Mouse (Mus musculus) limb, embryonic 15.5 days (tissue): ENCODE data around the gene Irs3. TPM values are rescaled to one million over a fixed set of nuclear protein-coding genes. Genes with fewer than 3 reads are reported as not detected.
A peak's percentile ranks its signal among the peaks of the same experiment; 100 is the strongest.

Experiments
- ATAC-seq: fragments of 200-750 bp; cut with Nextera tagmentation; 2 replicates; pipeline ENCODE4 v1.8.0; 2017; ENCODE audit warnings: low read depth, moderate TSS enrichment; ENCODE audit not compliant: insufficient number of reproducible peaks, low FRiP score, low TSS enrichment
- H3K27ac ChIP-seq: fragments of 300-500 bp; sonication (generic); 2 replicates; pipeline ENCODE4 v1.5.1; 2015; ENCODE audit warnings: moderate library complexity, mild to moderate bottlenecking, inconsistent platforms
- H3K27me3 ChIP-seq: fragments of 300-500 bp; sonication (generic); 2 replicates; pipeline ENCODE4 v1.6.1; 2015; ENCODE audit warnings: inconsistent platforms
- H3K36me3 ChIP-seq: fragments of 300-500 bp; sonication (generic); 2 replicates; pipeline ENCODE4 v1.6.1; 2015; ENCODE audit warnings: inconsistent platforms
- H3K4me1 ChIP-seq: fragments of 300-500 bp; sonication (generic); 2 replicates; pipeline ENCODE4 v1.6.1; 2015; ENCODE audit warnings: inconsistent platforms
- H3K4me2 ChIP-seq: fragments of 300-500 bp; sonication (generic); 2 replicates; pipeline ENCODE4 v1.6.1; 2015; ENCODE audit warnings: mild to moderate bottlenecking, inconsistent platforms
- H3K4me3 ChIP-seq: fragments of 300-500 bp; sonication (generic); 2 replicates; pipeline ENCODE4 v1.5.1; 2015; ENCODE audit warnings: mild to moderate bottlenecking, inconsistent platforms
- H3K9ac ChIP-seq: fragments of 300-500 bp; sonication (generic); 2 replicates; pipeline ENCODE4 v1.6.1; 2015; ENCODE audit warnings: inconsistent platforms
- H3K9me3 ChIP-seq: fragments of 300-500 bp; sonication (generic); 2 replicates; pipeline ENCODE4 v1.6.1; 2016; ENCODE audit warnings: inconsistent platforms
- WGBS: fragments of 180-500 bp; shearing (Covaris S2); methylation state at CpG from one replicate; pipeline ENCODE4 v1.1.7; 2015; 5-methylcytosine and 5-hydroxymethylcytosine counted together
- polyA plus RNA-seq: library from polyadenylated mRNA; unstranded; fragments of >200 nt; fragmentation: Nextera tagmentation; extraction: Ambion mirVana; gene quantifications from 2 replicates; pipeline ENCODE4 v1.2.1, GENCODE M21; 2015

The Irs3 gene
- polyA plus RNA-seq, 1 experiment from 2014 or later = 0.19 TPM

GRCm38 (mm10) chr5:137653366-137653765 is 7.9 kb upstream of the Irs3 start:
- H3K4me2 ChIP-seq = no peak overlapping the region
- H3K4me3 ChIP-seq = no peak overlapping the region
- ATAC-seq = no peak
- no peaks in the 10 kb centered on the region for H3K27me3 ChIP-seq
- H3K27ac ChIP-seq = no peak overlapping the region
- H3K9ac ChIP-seq = no peak overlapping the region
- 90% methylated on average over 10 of the region's 10 CpGs for WGBS
- peaks cover 27% of the 10 kb centered on the region for H3K4me1 ChIP-seq
- H3K9me3 ChIP-seq = no peaks in the 10 kb centered on the region
- peaks cover 15% of the 10 kb centered on the region for H3K36me3 ChIP-seq

GRCm38 (mm10) chr5:137652474-137652873 is 7.0 kb upstream of the Irs3 start:
- WGBS = 16% methylated on average over 3 of the region's 3 CpGs
- no peak for ATAC-seq
- H3K9ac ChIP-seq = no peak overlapping the region

DNA sequence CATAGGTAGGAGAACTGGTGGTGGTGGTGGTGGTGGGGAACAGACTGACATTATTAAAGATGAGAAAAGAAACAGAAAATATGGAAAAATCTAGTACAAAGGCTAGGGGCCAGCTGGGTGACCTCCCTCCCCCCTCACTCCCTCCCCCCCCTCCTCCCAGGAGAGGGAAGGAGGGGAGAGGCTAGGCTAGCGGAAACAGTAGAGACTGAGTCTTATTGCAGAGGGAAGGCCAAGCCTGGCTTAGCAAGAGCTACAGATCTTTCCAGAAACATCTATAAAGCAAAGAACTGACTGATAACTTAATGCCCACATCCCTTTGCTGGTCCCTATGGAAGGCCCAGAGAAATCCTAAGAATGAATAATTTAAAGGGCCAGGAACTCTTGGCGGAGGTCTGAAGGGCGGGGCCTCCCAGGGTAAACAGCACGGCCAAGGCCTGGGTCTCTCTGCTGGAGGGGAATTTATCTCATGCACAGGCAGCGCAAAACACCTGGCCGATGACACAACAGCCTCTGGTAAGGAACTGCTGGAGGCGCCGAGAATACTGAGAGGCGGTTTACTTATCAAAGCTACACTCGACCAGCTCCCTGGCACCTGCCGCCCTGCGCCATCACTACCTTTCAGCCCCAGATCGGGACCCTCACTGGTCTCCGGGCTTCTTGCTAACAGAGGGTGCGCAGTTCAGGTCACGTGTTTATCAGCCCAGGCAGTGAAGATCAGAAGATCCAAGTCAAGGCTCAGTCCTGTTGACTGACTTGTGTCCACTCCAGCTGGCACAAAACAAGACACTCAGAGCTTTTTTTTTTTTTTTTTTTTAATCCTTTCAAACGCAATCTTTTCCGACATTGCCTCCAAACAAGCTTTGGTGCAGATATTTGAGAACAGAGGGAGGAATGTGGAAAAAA is 4.4 kb upstream of the Irs3 start:
- Histone ChIP-seq H3K9ac (no peak overlapping the region), H3K27ac (peak overlapping the region; percentile 59; the same call in 1 of the 2 replicates), H3K4me2 (peak overlapping the region; percentile 17; the same call in 1 of the 2 replicates), H3K36me3 (peaks cover 10% of the 10 kb centered on the region), H3K27me3 (peaks cover 16% of the 10 kb centered on the region), H3K4me1 (peaks cover 45% of the 10 kb centered on the region), H3K4me3 (no peak overlapping the region), H3K9me3 (no peaks in the 10 kb centered on the region)
- WGBS = 20% methylated on average over 18 of the region's 18 CpGs
- ATAC-seq = no peak

More at GRCm38 (mm10) chr5:137652474-137652873, 7.0 kb upstream of the Irs3 start:
- Histone ChIP-seq H3K27ac (no peak overlapping the region), H3K36me3 (peaks cover 15% of the 10 kb centered on the region), H3K4me1 (peaks cover 36% of the 10 kb centered on the region), H3K4me2 (no peak overlapping the region), H3K27me3 (no peaks in the 10 kb centered on the region), H3K9me3 (no peaks in the 10 kb centered on the region), H3K4me3 (no peak overlapping the region)

DNA sequence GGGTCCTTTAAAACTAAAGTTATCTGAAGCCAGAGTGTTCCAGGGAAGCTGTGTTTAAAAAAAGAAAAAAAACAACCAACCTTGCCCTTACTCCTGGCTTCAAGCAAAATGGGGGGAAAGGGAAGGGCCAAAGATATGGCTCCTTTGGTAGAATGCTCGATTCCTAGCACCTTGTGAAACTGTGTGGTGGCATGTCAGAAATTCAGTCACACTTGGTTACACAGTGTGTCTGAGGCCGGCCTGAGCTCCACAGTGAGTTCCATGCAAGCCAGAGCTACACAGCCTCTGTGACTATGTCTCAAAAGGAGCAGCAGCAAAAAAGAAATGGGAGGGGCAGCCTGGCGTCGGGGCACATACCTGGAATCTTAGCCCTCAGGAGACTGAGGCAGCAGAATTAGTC is 3.7 kb upstream of the Irs3 start:
- peak overlapping the region; percentile 59; the same call in 1 of the 2 replicates for H3K27ac ChIP-seq

GRCm38 (mm10) chr5:137647827-137648601 is 2.5 kb upstream of the Irs3 start:
- Histone ChIP-seq H3K9ac (no peak overlapping the region), H3K36me3 (peaks cover 10% of the 10 kb centered on the region; the same call in 1 of the 2 replicates), H3K27ac (0 out of 2 replicates have a peak overlapping the region, but pooled peaks have one; percentile 24), H3K9me3 (no peaks in the 10 kb centered on the region), H3K4me1 (peaks cover 50% of the 10 kb centered on the region), H3K4me2 (no peak overlapping the region), H3K27me3 (peaks cover 34% of the 10 kb centered on the region), H3K4me3 (no peak overlapping the region)
- ATAC-seq = no peak
- 17% methylated on average over 9 of the region's 9 CpGs for WGBS

More for the DNA sequence above, 3.7 kb upstream of the Irs3 start:
- Histone ChIP-seq H3K27me3 (peaks cover 22% of the 10 kb centered on the region), H3K9ac (no peak overlapping the region), H3K36me3 (peaks cover 7% of the 10 kb centered on the region; the same call in 1 of the 2 replicates), H3K4me3 (no peak overlapping the region), H3K4me1 (peaks cover 49% of the 10 kb centered on the region), H3K4me2 (no peak overlapping the region), H3K9me3 (no peaks in the 10 kb centered on the region)
- no peak for ATAC-seq
- WGBS = 22% methylated on average over 4 of the region's 4 CpGs

DNA sequence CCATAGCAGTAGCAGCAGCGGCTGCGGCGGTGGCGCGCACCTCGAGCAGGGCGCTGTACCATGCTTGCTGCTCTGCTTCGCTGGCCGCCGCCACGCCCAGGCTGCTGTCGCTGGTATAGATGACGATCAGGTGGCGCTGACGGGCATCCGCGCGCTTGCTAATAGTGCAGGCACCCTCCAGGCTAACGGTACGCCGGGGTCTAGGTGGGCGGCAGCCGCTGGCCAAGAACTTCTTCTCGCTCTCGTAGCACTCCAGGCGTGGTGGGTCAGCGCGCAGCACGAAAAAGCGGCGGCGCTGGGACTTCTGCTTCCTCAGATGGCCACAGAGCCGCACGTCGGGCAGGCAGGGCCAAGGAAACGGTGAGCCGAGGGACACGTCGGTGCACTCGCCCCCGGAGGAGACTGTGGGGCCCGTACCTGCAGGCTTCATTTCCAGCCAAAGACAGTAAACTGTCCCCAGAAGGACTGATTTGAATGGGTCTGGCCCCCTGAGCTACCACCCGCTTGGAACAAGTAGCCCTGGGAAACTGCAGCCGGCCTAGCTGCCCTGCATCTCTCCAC is 343 bp downstream of the Irs3 start:
- H3K27me3 ChIP-seq = peaks cover 36% of the 10 kb centered on the region
- no peak overlapping the region for H3K27ac ChIP-seq
- H3K36me3 ChIP-seq = peaks cover 27% of the 10 kb centered on the region
- no peak overlapping the region for H3K9ac ChIP-seq
- WGBS = 4% methylated on average over 44 of the region's 44 CpGs
- H3K4me3 ChIP-seq = peak overlapping the region; percentile 29
- no peaks in the 10 kb centered on the region for H3K9me3 ChIP-seq
- H3K4me2 ChIP-seq = peak overlapping the region; percentile 46
- ATAC-seq = no peak
- peaks cover 49% of the 10 kb centered on the region for H3K4me1 ChIP-seq

DNA sequence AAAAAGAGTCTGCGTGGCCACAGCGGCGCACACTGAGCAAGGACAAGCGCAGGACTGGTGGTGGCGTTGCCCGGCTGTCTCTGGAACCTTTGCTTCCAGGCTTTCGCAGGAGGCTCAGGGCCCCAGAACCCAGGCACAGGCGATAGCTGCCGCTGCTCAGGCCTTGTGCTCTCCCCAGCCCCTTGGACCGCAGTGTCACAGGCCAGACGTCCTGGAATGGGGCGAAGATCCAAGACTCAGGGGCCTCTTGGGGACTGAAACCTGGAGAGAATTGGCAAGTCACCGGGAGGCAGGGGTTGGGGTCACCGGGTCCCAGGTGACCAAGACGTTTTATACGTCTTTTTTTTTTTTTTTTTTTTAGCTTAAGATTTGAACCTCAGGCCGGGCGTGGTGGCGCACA is 1.0 kb downstream of the Irs3 start:
- peaks cover 34% of the 10 kb centered on the region for H3K36me3 ChIP-seq
- H3K4me2 ChIP-seq = no peak overlapping the region
- H3K9ac ChIP-seq = no peak overlapping the region
- no peak overlapping the region for H3K27ac ChIP-seq
- H3K4me3 ChIP-seq = no peak overlapping the region
- peaks cover 36% of the 10 kb centered on the region for H3K27me3 ChIP-seq
- ATAC-seq = no peak
- H3K9me3 ChIP-seq = no peaks in the 10 kb centered on the region
- H3K4me1 ChIP-seq = peaks cover 43% of the 10 kb centered on the region
- WGBS = 40% methylated on average over 19 of the region's 19 CpGs

GRCm38 (mm10) chr5:137642886-137643285 is 2.6 kb downstream of the Irs3 start:
- Histone ChIP-seq H3K4me1 (peaks cover 28% of the 10 kb centered on the region), H3K9me3 (no peaks in the 10 kb centered on the region), H3K27me3 (peaks cover 36% of the 10 kb centered on the region), H3K4me3 (no peak overlapping the region), H3K4me2 (no peak overlapping the region), H3K9ac (no peak overlapping the region), H3K27ac (no peak overlapping the region), H3K36me3 (peaks cover 50% of the 10 kb centered on the region)
- ATAC-seq = no peak
- 60% methylated on average over 4 of the region's 4 CpGs for WGBS

DNA sequence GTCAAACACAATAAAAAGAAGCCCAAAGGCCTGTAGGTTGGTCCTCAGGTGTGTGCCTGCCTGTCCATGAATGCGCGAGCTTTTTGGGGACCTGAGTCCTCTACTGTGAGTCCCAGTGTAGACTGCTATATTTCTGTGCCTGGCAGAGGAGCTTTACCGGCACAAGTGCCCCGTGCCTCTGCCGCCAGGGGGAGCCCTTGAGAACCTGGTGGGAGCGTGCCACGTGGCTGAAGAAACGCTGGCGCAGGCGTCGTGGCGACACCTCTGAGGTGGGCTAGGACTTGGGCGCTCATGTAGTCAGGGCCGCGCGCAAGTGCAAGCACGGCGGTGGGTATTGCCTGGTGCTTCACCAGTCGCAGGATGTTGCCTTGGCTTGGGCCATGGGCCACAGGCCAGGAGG is 4.5 kb downstream of the Irs3 start, which contains the start of gene Sap25:
Sap25 (plus strand) TSS at position 281 of the 400 bp plus-strand sequence.
- no peak for ATAC-seq
- peaks cover 68% of the 10 kb centered on the region for H3K36me3 ChIP-seq
- no peak within 1 kb of the TSS for H3K4me2 ChIP-seq
- no peaks in the 10 kb centered on the region for H3K9me3 ChIP-seq
- no peak within 1 kb of the TSS for H3K27ac ChIP-seq
- peaks cover 21% of the 10 kb centered on the region for H3K4me1 ChIP-seq
- H3K27me3 ChIP-seq = peaks cover 31% of the 10 kb centered on the region
- 88% methylated on average over 19 of the region's 19 CpGs for WGBS
- H3K9ac ChIP-seq = no peak within 1 kb of the TSS
- H3K4me3 ChIP-seq = no peak within 1 kb of the TSS

DNA sequence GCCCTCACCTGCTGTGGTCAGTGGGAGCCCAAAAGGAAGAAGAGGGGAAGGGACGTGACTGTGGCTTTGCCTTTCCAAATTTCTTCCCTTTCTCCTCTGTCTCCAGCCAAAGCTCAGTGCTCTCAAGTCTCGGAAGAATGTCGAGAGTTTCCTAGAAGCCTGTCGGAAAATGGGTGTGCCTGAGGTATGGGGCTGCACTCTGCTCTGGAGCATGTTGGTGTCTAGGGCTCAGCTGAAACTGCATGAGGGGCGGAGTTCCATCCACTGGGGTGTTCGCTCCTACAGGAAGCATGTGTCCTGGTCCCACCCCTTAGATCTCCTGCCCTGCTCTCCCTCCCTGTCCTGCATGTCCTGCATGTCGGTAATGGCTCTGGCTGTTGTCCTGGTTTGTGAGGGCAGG is 6.0 kb downstream of the Irs3 start:
- no peak for ATAC-seq

DNA sequence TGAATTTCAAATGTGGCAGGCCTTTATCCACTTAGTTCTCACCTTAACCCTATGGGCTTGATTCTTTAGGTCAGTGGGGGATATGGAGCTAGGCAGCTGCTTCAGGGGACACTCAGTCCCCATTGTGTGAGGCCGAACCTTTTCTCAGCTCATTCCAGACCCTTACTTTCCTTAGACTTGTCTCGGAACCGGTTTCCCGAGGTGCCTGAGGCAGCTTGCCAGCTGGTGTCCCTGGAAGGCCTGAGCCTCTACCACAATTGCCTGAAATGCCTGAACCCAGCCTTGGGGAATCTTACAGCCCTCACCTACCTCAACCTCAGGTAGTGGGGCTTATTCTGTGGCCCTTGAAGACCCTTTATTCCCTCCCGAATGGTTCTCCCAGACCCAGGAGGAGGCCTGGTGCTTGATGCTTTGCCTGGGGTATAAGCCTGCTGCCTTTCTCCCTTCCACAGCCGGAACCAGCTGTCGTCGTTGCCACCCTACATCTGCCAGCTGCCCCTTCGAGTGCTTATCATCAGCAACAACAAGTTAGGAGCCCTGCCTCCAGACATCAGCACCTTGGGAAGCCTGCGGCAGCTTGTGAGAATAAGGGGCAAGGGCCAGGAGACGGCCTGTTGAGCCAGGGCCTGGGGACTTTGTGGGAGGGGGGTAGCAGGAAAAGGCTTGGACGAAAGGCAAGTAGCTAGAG is 12.0 kb downstream of the Irs3 start:
- no peak overlapping the region for H3K4me2 ChIP-seq
- H3K4me1 ChIP-seq = peaks cover 38% of the 10 kb centered on the region
- no peaks in the 10 kb centered on the region for H3K9me3 ChIP-seq
- no peak overlapping the region for H3K9ac ChIP-seq
- H3K36me3 ChIP-seq = peaks cover 45% of the 10 kb centered on the region
- ATAC-seq = no peak
- no peak overlapping the region for H3K4me3 ChIP-seq
- WGBS = 67% methylated on average over 12 of the region's 12 CpGs
- no peaks in the 10 kb centered on the region for H3K27me3 ChIP-seq
- H3K27ac ChIP-seq = 0 out of 2 replicates have a peak overlapping the region, but pooled peaks have one; percentile 3

More for the DNA sequence above, 6.0 kb downstream of the Irs3 start:
- Histone ChIP-seq H3K36me3 (peaks cover 78% of the 10 kb centered on the region), H3K9ac (no peak overlapping the region), H3K4me3 (no peak overlapping the region), H3K4me2 (no peak overlapping the region), H3K9me3 (no peaks in the 10 kb centered on the region), H3K27ac (no peak overlapping the region), H3K27me3 (peaks cover 15% of the 10 kb centered on the region), H3K4me1 (peaks cover 9% of the 10 kb centered on the region)
- 75% methylated on average over 7 of the region's 7 CpGs for WGBS
